Mouse (Mus musculus) forebrain, embryonic 14.5 days (tissue): ENCODE measurements around the gene Mxd1. TPM values are rescaled to one million over a fixed set of nuclear protein-coding genes. Genes with fewer than 3 reads are reported as not detected.

Experiments
- ATAC-seq: fragments of 200-750 bp; cut with Nextera tagmentation; 2 replicates; pipeline ENCODE4 v1.8.0; 2017; ENCODE audit warnings: mild to moderate bottlenecking, moderate library complexity
- DNase-seq: peaks from one replicate; pipeline ENCODE4 v3.0.0-alpha.2; 2015; ENCODE audit warnings: low spot score
- H3K27ac ChIP-seq: fragments of 300-500 bp; sonication (generic); 2 replicates; pipeline ENCODE4 v1.5.1; 2014; ENCODE audit warnings: low read depth, mild to moderate bottlenecking, control low read depth, low read length, moderate library complexity
- H3K27me3 ChIP-seq: fragments of 300-500 bp; sonication (generic); replicated peaks from 2 replicates; pipeline ENCODE4 v1.6.1; 2014; ENCODE audit warnings: low read length, control low read depth, mixed read lengths; ENCODE audit not compliant: control insufficient read depth, insufficient read depth
- H3K36me3 ChIP-seq: fragments of 300-500 bp; sonication (generic); 2 replicates; pipeline ENCODE4 v1.6.1; 2014; ENCODE audit warnings: low read length, control low read depth; ENCODE audit not compliant: control insufficient read depth, insufficient read depth
- H3K4me1 ChIP-seq: fragments of 300-500 bp; sonication (generic); 2 replicates; pipeline ENCODE4 v1.6.1; 2014; ENCODE audit warnings: antibody characterized with exemption, low read length, control low read depth; ENCODE audit not compliant: control insufficient read depth, insufficient read depth
- H3K4me2 ChIP-seq: fragments of 300-500 bp; sonication (generic); 2 replicates; pipeline ENCODE4 v1.6.1; 2014; ENCODE audit warnings: mild to moderate bottlenecking, control low read depth, low read length
- H3K4me3 ChIP-seq: fragments of 300-500 bp; sonication (generic); 2 replicates; pipeline ENCODE4 v1.5.1; 2014; ENCODE audit warnings: low read depth, low read length, control low read depth
- H3K9ac ChIP-seq: fragments of 300-500 bp; sonication (generic); 2 replicates; pipeline ENCODE4 v1.6.1; 2014; ENCODE audit warnings: mild to moderate bottlenecking, low read length, control low read depth, moderate library complexity
- H3K9me3 ChIP-seq: fragments of 300-500 bp; sonication (generic); replicated peaks from 2 replicates; pipeline ENCODE4 v1.6.1; 2016; ENCODE audit warnings: low read length, control low read depth, mixed read lengths; ENCODE audit not compliant: control insufficient read depth
- WGBS: fragments of 180-500 bp; shearing (Covaris S2); extraction: QIAGEN DNeasy Blood & Tissue Kit; methylation state at CpG from one replicate; pipeline ENCODE4 v1.1.7; 2014; 5-methylcytosine and 5-hydroxymethylcytosine counted together
- polyA plus RNA-seq: library from polyadenylated mRNA; unstranded; fragments of >200 nt; fragmentation: Nextera tagmentation; extraction: Ambion mirVana; gene quantifications from 2 replicates; pipeline ENCODE4 v1.2.1, GENCODE M21; 2014

Mxd1 gene
- polyA plus RNA-seq, 1 experiment from 2014 or later: 15.3 TPM

GRCm38 (mm10) chr6:86683872-86684654, 15.1 kb upstream of the Mxd1 start, which contains the start of gene Snrnp27:
TSS of gene Snrnp27 (minus strand) at chr6:86684522.
- peak; percentile 92 for ATAC-seq
- 3% methylated on average over 36 of the region's 36 CpGs for WGBS
- H3K4me1 ChIP-seq: peaks cover 4% of the 10 kb centered on the region

GRCm38 (mm10) chr6:86681289-86681688, 12.3 kb upstream of the Mxd1 start:
- peaks cover 63% of the 10 kb centered on the region for H3K36me3 ChIP-seq
- no peak overlapping the region for H3K4me2 ChIP-seq
- H3K9ac ChIP-seq: no peak overlapping the region
- H3K4me3 ChIP-seq: no peak overlapping the region
- H3K27me3 ChIP-seq: no peaks in the 10 kb centered on the region
- 86% methylated on average over 3 of the region's 3 CpGs for WGBS
- peaks cover 4% of the 10 kb centered on the region for H3K4me1 ChIP-seq
- no peak overlapping the region for H3K27ac ChIP-seq
- no peaks in the 10 kb centered on the region for H3K9me3 ChIP-seq
- DNase-seq: no peak
- no peak for ATAC-seq

More at GRCm38 (mm10) chr6:86683872-86684654, 15.1 kb upstream of the Mxd1 start, which contains the start of gene Snrnp27:
- Histone ChIP-seq H3K9ac (peak within 1 kb of the TSS; percentile 78), H3K9me3 (no peaks in the 10 kb centered on the region), H3K4me2 (peak within 1 kb of the TSS; percentile 84), H3K27ac (no peak within 1 kb of the TSS; the same call in 1 of the 2 replicates), H3K36me3 (peaks cover 39% of the 10 kb centered on the region), H3K4me3 (peak within 1 kb of the TSS; percentile 69), H3K27me3 (no peaks in the 10 kb centered on the region)
- DNase-seq: peak; percentile 90

GRCm38 (mm10) chr6:86678341-86678740, 9.4 kb upstream of the Mxd1 start:
- Histone ChIP-seq H3K27me3 (no peaks in the 10 kb centered on the region), H3K4me2 (no peak overlapping the region), H3K4me3 (no peak overlapping the region), H3K27ac (no peak overlapping the region), H3K36me3 (peaks cover 93% of the 10 kb centered on the region), H3K9me3 (no peaks in the 10 kb centered on the region), H3K9ac (no peak overlapping the region), H3K4me1 (no peaks in the 10 kb centered on the region)
- no peak for DNase-seq
- ATAC-seq: no peak
- WGBS: 92% methylated on average over 6 of the region's 6 CpGs

GRCm38 (mm10) chr6:86670873-86671272, 1.9 kb upstream of the Mxd1 start:
- WGBS: 18% methylated on average over 2 of the region's 2 CpGs

GRCm38 (mm10) chr6:86669240-86669727, 323 bp upstream of the Mxd1 start:
- peaks cover 11% of the 10 kb centered on the region; the same call in 1 of the 2 replicates for H3K4me1 ChIP-seq
- H3K9ac ChIP-seq: peak overlapping the region; percentile 87
- WGBS: under 1% methylated on average over 34 of the region's 37 CpGs
- no peaks in the 10 kb centered on the region for H3K27me3 ChIP-seq
- H3K4me2 ChIP-seq: peak overlapping the region; percentile 89
- H3K27ac ChIP-seq: peak overlapping the region; percentile 44; the same call in 1 of the 2 replicates
- no peaks in the 10 kb centered on the region for H3K9me3 ChIP-seq
- peaks cover 30% of the 10 kb centered on the region for H3K36me3 ChIP-seq
- peak; percentile 100 for DNase-seq
- peak overlapping the region; percentile 96 for H3K4me3 ChIP-seq
- peak; percentile 100 for ATAC-seq

More at GRCm38 (mm10) chr6:86670873-86671272, 1.9 kb upstream of the Mxd1 start:
- H3K9me3 ChIP-seq: no peaks in the 10 kb centered on the region
- DNase-seq (peak; percentile 93), ATAC-seq (no peak)
- peaks cover 11% of the 10 kb centered on the region; the same call in 1 of the 2 replicates for H3K4me1 ChIP-seq
- H3K4me2 ChIP-seq: no peak overlapping the region
- no peaks in the 10 kb centered on the region for H3K27me3 ChIP-seq
- no peak overlapping the region for H3K4me3 ChIP-seq
- peak overlapping the region; percentile 23; the same call in 1 of the 2 replicates for H3K27ac ChIP-seq
- H3K9ac ChIP-seq: no peak overlapping the region
- peaks cover 43% of the 10 kb centered on the region for H3K36me3 ChIP-seq

GRCm38 (mm10) chr6:86667061-86667460, 1.9 kb downstream of the Mxd1 start:
- Histone ChIP-seq H3K4me1 (peaks cover 11% of the 10 kb centered on the region; the same call in 1 of the 2 replicates), H3K4me2 (no peak overlapping the region), H3K36me3 (peaks cover 23% of the 10 kb centered on the region), H3K27ac (no peak overlapping the region), H3K9ac (no peak overlapping the region), H3K9me3 (no peaks in the 10 kb centered on the region), H3K27me3 (no peaks in the 10 kb centered on the region), H3K4me3 (no peak overlapping the region)
- no peak for DNase-seq
- 92% methylated on average over 10 of the region's 10 CpGs for WGBS
- no peak for ATAC-seq

GRCm38 (mm10) chr6:86665560-86666307, 3.2 kb downstream of the Mxd1 start:
- H3K4me2 ChIP-seq: no peak overlapping the region
- H3K9me3 ChIP-seq: no peaks in the 10 kb centered on the region
- H3K4me1 ChIP-seq: peaks cover 11% of the 10 kb centered on the region; the same call in 1 of the 2 replicates
- ATAC-seq (no peak), DNase-seq (no peak)
- no peak overlapping the region for H3K27ac ChIP-seq
- 87% methylated on average over 17 of the region's 17 CpGs for WGBS
- H3K9ac ChIP-seq: no peak overlapping the region
- H3K27me3 ChIP-seq: no peaks in the 10 kb centered on the region
- H3K4me3 ChIP-seq: no peak overlapping the region
- peaks cover 28% of the 10 kb centered on the region for H3K36me3 ChIP-seq

- Histone ChIP-seq H3K27me3 (no peaks in the 10 kb centered on the region), H3K27ac (no peak overlapping the region), H3K4me3 (no peak overlapping the region), H3K36me3 (peaks cover 34% of the 10 kb centered on the region), H3K4me1 (peaks cover 11% of the 10 kb centered on the region; the same call in 1 of the 2 replicates), H3K9me3 (no peaks in the 10 kb centered on the region), H3K9ac (no peak overlapping the region), H3K4me2 (no peak overlapping the region)
- WGBS: 83% methylated on average over 5 of the region's 5 CpGs
- DNase-seq (no peak), ATAC-seq (no peak)
Observed at GRCm38 (mm10) chr6:86665076-86665475, 3.9 kb downstream of the Mxd1 start.
